ENCODE assay signal across 8 mouse cellular contexts in genomic region chr8:79396911-79397310, GRCm38 (mm10). TPM values are rescaled to one million over a fixed set of nuclear protein-coding genes. Genes with fewer than 3 reads are reported as not detected.
DNase-seq lines count a peak whose midpoint lies in the region; ATAC-seq and TF ChIP-seq lines count a peak whose summit lies in the region.

No protein-coding gene starts in this region.

- no peak for ATAC-seq in heart, embryonic 13.5 days (ENCODE audit: extremely low read depth, insufficient number of reproducible peaks, low FRiP score, low TSS enrichment)
- ATAC-seq in embryonic facial prominence, embryonic 15.5 days (ENCODE audit: insufficient number of reproducible peaks, low FRiP score, low TSS enrichment, low read depth) = no peak
- ATAC-seq in hindbrain, embryonic 16.5 days = no peak
- ATAC-seq in neural tube, embryonic 12.5 days (ENCODE audit: low FRiP score, low read depth) = no peak

- H3K4me3 ChIP-seq in heart, embryonic 13.5 days = no peak overlapping the region; the same call in 1 of the 2 replicates
- no peak overlapping the region for H3K4me3 ChIP-seq in heart, adult 2 months
- H3K4me3 ChIP-seq in embryonic facial prominence, embryonic 15.5 days (replicated peaks) = no peak overlapping the region
- peak overlapping the region; percentile 11 for H3K4me3 ChIP-seq in hindbrain, embryonic 16.5 days (ENCODE audit: low read length)
- H3K4me3 ChIP-seq in neural tube, embryonic 12.5 days = peak overlapping the region; percentile 19

- TF ChIP-seq EP300 in heart, adult 2 months (IDR thresholded peaks at IDR 0.05; ENCODE audit: insufficient read depth, low read depth, low read length) = no peak

- WGBS in heart, embryonic 13.5 days = 81% methylated on average over 6 of the region's 6 CpGs
- WGBS in heart, adult 2 months = 66% methylated on average over 6 of the region's 6 CpGs
- WGBS in embryonic facial prominence, embryonic 15.5 days = 65% methylated on average over 6 of the region's 6 CpGs
- 24% methylated on average over 6 of the region's 6 CpGs for WGBS in hindbrain, embryonic 16.5 days
- 26% methylated on average over 6 of the region's 6 CpGs for WGBS in neural tube, embryonic 12.5 days

- H3K9me3 ChIP-seq in heart, embryonic 13.5 days = no peaks in the 10 kb centered on the region
- no peaks in the 10 kb centered on the region for H3K9me3 ChIP-seq in embryonic facial prominence, embryonic 15.5 days (replicated peaks)
- no peaks in the 10 kb centered on the region for H3K9me3 ChIP-seq in hindbrain, embryonic 16.5 days (ENCODE audit: control insufficient read depth, low read length)
- no peaks in the 10 kb centered on the region for H3K9me3 ChIP-seq in neural tube, embryonic 12.5 days

- DNase-seq in heart, adult 2 months = no peak
- no peak for DNase-seq in layer of hippocampus, adult 18-20 months (ENCODE audit: low spot score in 2 of 2)
- no peak for DNase-seq in spleen, adult 12 weeks (ENCODE audit: low spot score)
- no peak for DNase-seq in cerebellum, postnatal 10 days

- intact Hi-C loops in heart, adult 2 months (cut with DNase I) = loop anchor here (5.0 to 10.0 kb wide), 4 partner anchors 35 to 372 kb away; partner anchors contain the start of gene Zfp827

- H3K79me2 ChIP-seq in heart, adult 2 months (replicated peaks; ENCODE audit: control insufficient read depth, insufficient read depth, low read length) = peaks cover 4% of the 10 kb centered on the region

- peaks cover 53% of the 10 kb centered on the region for H3K4me1 ChIP-seq in heart, embryonic 13.5 days
- peaks cover 13% of the 10 kb centered on the region for H3K4me1 ChIP-seq in heart, adult 2 months (ENCODE audit: control insufficient read depth, insufficient read depth, low read length)
- H3K4me1 ChIP-seq in embryonic facial prominence, embryonic 15.5 days = peaks cover 45% of the 10 kb centered on the region
- H3K4me1 ChIP-seq in hindbrain, embryonic 16.5 days (ENCODE audit: control insufficient read depth, insufficient read depth, low read depth, low read length) = peaks cover 41% of the 10 kb centered on the region
- H3K4me1 ChIP-seq in neural tube, embryonic 12.5 days = peaks cover 42% of the 10 kb centered on the region

- TF ChIP-seq POLR2A in heart, adult 2 months (IDR thresholded peaks at IDR 0.05; ENCODE audit: insufficient read depth, low read depth, low read length) = no peak

- no peak for TF ChIP-seq CTCF in heart, adult 2 months (IDR thresholded peaks at IDR 0.05)

- 0 out of 2 replicates have a peak overlapping the region, but pooled peaks have one; percentile 6 for H3K9ac ChIP-seq in heart, embryonic 13.5 days
- no peak overlapping the region for H3K9ac ChIP-seq in heart, adult 2 months (ENCODE audit: low read depth, low read length)
- H3K9ac ChIP-seq in embryonic facial prominence, embryonic 15.5 days = no peak overlapping the region
- H3K9ac ChIP-seq in hindbrain, embryonic 16.5 days (ENCODE audit: low read depth, low read length) = peak overlapping the region; percentile 0; the same call in 1 of the 2 replicates
- peak overlapping the region; percentile 99; the same call in 1 of the 2 replicates for H3K9ac ChIP-seq in neural tube, embryonic 12.5 days

- peak overlapping the region; percentile 74 for H3K4me2 ChIP-seq in heart, embryonic 13.5 days
- H3K4me2 ChIP-seq in embryonic facial prominence, embryonic 15.5 days (replicated peaks) = peak overlapping the region; percentile 57
- peak overlapping the region; percentile 73 for H3K4me2 ChIP-seq in hindbrain, embryonic 16.5 days (ENCODE audit: low read length)
- peak overlapping the region; percentile 71 for H3K4me2 ChIP-seq in neural tube, embryonic 12.5 days (replicated peaks)

- no peak overlapping the region for H3K27ac ChIP-seq in heart, embryonic 13.5 days (replicated peaks)
- no peak overlapping the region for H3K27ac ChIP-seq in heart, adult 2 months
- H3K27ac ChIP-seq in embryonic facial prominence, embryonic 15.5 days (replicated peaks) = no peak overlapping the region
- H3K27ac ChIP-seq in hindbrain, embryonic 16.5 days (ENCODE audit: low read depth, low read length) = no peak overlapping the region
- H3K27ac ChIP-seq in neural tube, embryonic 12.5 days = no peak overlapping the region

- no peaks in the 10 kb centered on the region for H3K36me3 ChIP-seq in heart, embryonic 13.5 days
- peaks cover 5% of the 10 kb centered on the region for H3K36me3 ChIP-seq in heart, adult 2 months (ENCODE audit: control insufficient read depth, insufficient read depth, low read length)
- no peaks in the 10 kb centered on the region for H3K36me3 ChIP-seq in embryonic facial prominence, embryonic 15.5 days
- H3K36me3 ChIP-seq in hindbrain, embryonic 16.5 days (ENCODE audit: control insufficient read depth, insufficient read depth, low read length) = no peaks in the 10 kb centered on the region
- H3K36me3 ChIP-seq in neural tube, embryonic 12.5 days = no peaks in the 10 kb centered on the region

- H3K27me3 ChIP-seq in heart, embryonic 13.5 days (replicated peaks) = no peaks in the 10 kb centered on the region
- H3K27me3 ChIP-seq in heart, adult 2 months (ENCODE audit: control insufficient read depth, insufficient read depth, low read length) = no peaks in the 10 kb centered on the region
- H3K27me3 ChIP-seq in embryonic facial prominence, embryonic 15.5 days = no peaks in the 10 kb centered on the region
- no peaks in the 10 kb centered on the region for H3K27me3 ChIP-seq in hindbrain, embryonic 16.5 days (replicated peaks; ENCODE audit: control insufficient read depth, insufficient read depth, low read length)
- H3K27me3 ChIP-seq in neural tube, embryonic 12.5 days (replicated peaks) = no peaks in the 10 kb centered on the region

RNA-seq across cellular contexts. Expression of gene Smad1, which starts 2.4 kb away (rescaled TPM):
- polyA plus RNA-seq in heart, embryonic 13.5 days (2015; fragmentation: Nextera tagmentation; extraction: Ambion mirVana) = 19.0 and 20.2 TPM in 2 replicates
- total RNA-seq in heart, adult 2 months (2021) = 10 to 100 TPM; 12.7 to 14.0 TPM
- polyA plus RNA-seq in heart, adult 2 months (2012; rRNA removed) = 18.0 and 18.7 TPM in 2 replicates
- 56.0 and 61.4 TPM in 2 replicates for polyA plus RNA-seq in embryonic facial prominence, embryonic 15.5 days (2015; fragmentation: Nextera tagmentation; extraction: Ambion mirVana)
- 55.2 and 62.3 TPM in 2 replicates for polyA plus RNA-seq in hindbrain, embryonic 16.5 days (2015; fragmentation: Nextera tagmentation; extraction: Ambion mirVana)
- 71.9 and 85.8 TPM in 2 replicates for polyA plus RNA-seq in neural tube, embryonic 12.5 days (2016; fragmentation: Nextera tagmentation; extraction: Ambion mirVana)
- total RNA-seq in layer of hippocampus, adult 18-20 months (2021) = 10 to 100 TPM; 25.0 to 28.3 TPM

Comparison
In these comparisons a context has a peak if more than half of its experiments do, and no peak if none do; other contexts are left out.
1. H3K9ac ChIP-seq: peak in heart, embryonic 13.5 days (single experiment), hindbrain, embryonic 16.5 days (single experiment) and neural tube, embryonic 12.5 days (single experiment); none in heart, adult 2 months (single experiment) and embryonic facial prominence, embryonic 15.5 days (single experiment).
2. H3K4me3 ChIP-seq: peak in hindbrain, embryonic 16.5 days (single experiment) and neural tube, embryonic 12.5 days (single experiment); none in heart, embryonic 13.5 days (single experiment), heart, adult 2 months (single experiment) and embryonic facial prominence, embryonic 15.5 days (single experiment).
3. Peak in every context shown above with its lines, with median percentiles within 50 percentile points of each other: H3K4me2 ChIP-seq.